In genomic region chr3:28008369-28008768, GRCm38 (mm10) we compare ENCODE assay signal across 17 mouse cellular contexts.
DNase-seq lines count a peak whose midpoint lies in the region; ATAC-seq and TF ChIP-seq lines count a peak whose summit lies in the region.
"Had no signal": no experiment of that assay in that cellular context is flagged by ENCODE, and none has a peak within 500 bp of the region (broad histone marks: within the 10 kb centered on the region; RNA-seq: fewer than 3 reads in every experiment).

No protein-coding gene starts in this region.

- peaks cover 1% of the 10 kb centered on the region; the same call in 1 of the 2 replicates for H3K4me1 ChIP-seq in embryonic facial prominence, embryonic 13.5 days
- H3K4me1 ChIP-seq in limb, embryonic 10.5 days, result no peaks in the 10 kb centered on the region
- H3K4me1 ChIP-seq in stomach, postnatal 0 days (replicated peaks; ENCODE audit: control insufficient read depth, insufficient read depth), result no peaks in the 10 kb centered on the region
- H3K4me1 ChIP-seq: intestine, embryonic 15.5 days; kidney, embryonic 15.5 days; neural tube, embryonic 12.5 days had no signal

- no peak overlapping the region for H3K4me2 ChIP-seq in embryonic facial prominence, embryonic 13.5 days
- H3K4me2 ChIP-seq in stomach, postnatal 0 days (replicated peaks; ENCODE audit: low read depth), result no peak overlapping the region
- H3K4me2 ChIP-seq: forebrain, embryonic 12.5 days; hindbrain, embryonic 13.5 days; intestine, embryonic 15.5 days; kidney, embryonic 15.5 days; liver, embryonic 11.5 days; lung, embryonic 14.5 days; neural tube, embryonic 12.5 days had no signal

- no peak for TF ChIP-seq CTCF in stomach, postnatal 0 days (IDR thresholded peaks at IDR 0.05; ENCODE audit: low read depth)

- WGBS in embryonic facial prominence, embryonic 13.5 days, result 66% methylated on average over 4 of the region's 4 CpGs
- 84% methylated on average over 4 of the region's 4 CpGs for WGBS in limb, embryonic 10.5 days
- WGBS in stomach, postnatal 0 days, result 55% methylated on average over 4 of the region's 4 CpGs

- TF ChIP-seq EP300 in stomach, postnatal 0 days (optimal IDR thresholded peaks at IDR 0.05), result peak; percentile 50

- H3K4me3 ChIP-seq in embryonic facial prominence, embryonic 13.5 days, result no peak overlapping the region
- H3K4me3 ChIP-seq in limb, embryonic 10.5 days, result no peak overlapping the region
- no peak overlapping the region for H3K4me3 ChIP-seq in stomach, postnatal 0 days (ENCODE audit: low read depth, low read length)
- H3K4me3 ChIP-seq: forebrain, embryonic 12.5 days; hindbrain, embryonic 13.5 days; intestine, embryonic 15.5 days; kidney, embryonic 15.5 days; midbrain, embryonic 10.5 days; neural tube, embryonic 12.5 days had no signal

- H3K36me3 ChIP-seq in embryonic facial prominence, embryonic 13.5 days, result no peaks in the 10 kb centered on the region
- no peaks in the 10 kb centered on the region for H3K36me3 ChIP-seq in limb, embryonic 10.5 days
- no peaks in the 10 kb centered on the region for H3K36me3 ChIP-seq in stomach, postnatal 0 days (ENCODE audit: control insufficient read depth, insufficient read depth, low read length)
- H3K36me3 ChIP-seq: forebrain, embryonic 12.5 days; hindbrain, embryonic 13.5 days; intestine, embryonic 15.5 days; kidney, embryonic 15.5 days; midbrain, embryonic 10.5 days; neural tube, embryonic 12.5 days had no signal

- DNase-seq in lung, postnatal 10 days, result peak; percentile 37
- DNase-seq in lung, postnatal 25 days (ENCODE audit: low spot score), result no peak
- peak; percentile 18 for DNase-seq in limb, embryonic 10.5 days (ENCODE audit: low spot score)
- peak; percentile 12 for DNase-seq in stomach, postnatal 0 days (ENCODE audit: low spot score)
- DNase-seq in spleen, postnatal 4 days (ENCODE audit: low spot score in 2 of 2), result no peak
- no peak for DNase-seq in cerebellum, postnatal 14 days
- DNase-seq: cerebellum, postnatal 25 days; lung, embryonic 14.5 days; thymus, adult 18-20 months had no signal

- no peaks in the 10 kb centered on the region for H3K9me3 ChIP-seq in embryonic facial prominence, embryonic 13.5 days
- H3K9me3 ChIP-seq in limb, embryonic 10.5 days (replicated peaks), result no peaks in the 10 kb centered on the region
- no peaks in the 10 kb centered on the region for H3K9me3 ChIP-seq in stomach, postnatal 0 days (ENCODE audit: control insufficient read depth, low read length)
- H3K9me3 ChIP-seq: forebrain, embryonic 12.5 days; hindbrain, embryonic 13.5 days; intestine, embryonic 15.5 days; kidney, embryonic 15.5 days; midbrain, embryonic 10.5 days; neural tube, embryonic 12.5 days had no signal

- no peak for ATAC-seq in embryonic facial prominence, embryonic 13.5 days (ENCODE audit: insufficient number of reproducible peaks, insufficient read depth, low FRiP score, low TSS enrichment, low read depth)
- ATAC-seq in stomach, postnatal 0 days (ENCODE audit: low FRiP score, low TSS enrichment), result peak; percentile 60; the same call in 1 of the 2 replicates
- ATAC-seq: intestine, embryonic 15.5 days had no signal

- H3K27ac ChIP-seq in embryonic facial prominence, embryonic 13.5 days, result 0 out of 2 replicates have a peak overlapping the region, but pooled peaks have one; percentile 12
- H3K27ac ChIP-seq in limb, embryonic 10.5 days, result no peak overlapping the region
- H3K27ac ChIP-seq in stomach, postnatal 0 days (replicated peaks), result peak overlapping the region; percentile 40; the same call in 1 of the 2 replicates
- H3K27ac ChIP-seq: forebrain, embryonic 12.5 days; hindbrain, embryonic 13.5 days; intestine, embryonic 15.5 days; kidney, embryonic 15.5 days; midbrain, embryonic 10.5 days; neural tube, embryonic 12.5 days had no signal

- no peaks in the 10 kb centered on the region for H3K27me3 ChIP-seq in embryonic facial prominence, embryonic 13.5 days
- no peaks in the 10 kb centered on the region for H3K27me3 ChIP-seq in limb, embryonic 10.5 days (ENCODE audit: low read depth, poor library complexity, severe bottlenecking)
- H3K27me3 ChIP-seq in stomach, postnatal 0 days (ENCODE audit: control insufficient read depth, insufficient read depth, low read length), result no peaks in the 10 kb centered on the region
- H3K27me3 ChIP-seq: forebrain, embryonic 12.5 days; hindbrain, embryonic 13.5 days; intestine, embryonic 15.5 days; kidney, embryonic 15.5 days; neural tube, embryonic 12.5 days had no signal

- H3K9ac ChIP-seq in embryonic facial prominence, embryonic 13.5 days, result no peak overlapping the region
- H3K9ac ChIP-seq in stomach, postnatal 0 days (ENCODE audit: low read length), result no peak overlapping the region
- H3K9ac ChIP-seq: forebrain, embryonic 12.5 days; hindbrain, embryonic 13.5 days; intestine, embryonic 15.5 days; kidney, embryonic 15.5 days; lung, embryonic 14.5 days; neural tube, embryonic 12.5 days had no signal

Comparison
In these comparisons a context has a peak if more than half of its experiments do, and no peak if none do; other contexts are left out.
1. DNase-seq: peak in lung, postnatal 10 days (single experiment), limb, embryonic 10.5 days (single experiment) and stomach, postnatal 0 days (single experiment); none in lung, postnatal 25 days (single experiment), spleen, postnatal 4 days (0 of 2) and cerebellum, postnatal 14 days (0 of 2).